Mouse (Mus musculus): ENCODE results near the gene Tpte. TPM values are rescaled to one million over a fixed set of nuclear protein-coding genes. Genes with fewer than 3 reads are reported as not detected.

Gene Tpte
- total and polyA plus RNA-seq, 2 experiments from 2014 or later, result not detected

DNA sequence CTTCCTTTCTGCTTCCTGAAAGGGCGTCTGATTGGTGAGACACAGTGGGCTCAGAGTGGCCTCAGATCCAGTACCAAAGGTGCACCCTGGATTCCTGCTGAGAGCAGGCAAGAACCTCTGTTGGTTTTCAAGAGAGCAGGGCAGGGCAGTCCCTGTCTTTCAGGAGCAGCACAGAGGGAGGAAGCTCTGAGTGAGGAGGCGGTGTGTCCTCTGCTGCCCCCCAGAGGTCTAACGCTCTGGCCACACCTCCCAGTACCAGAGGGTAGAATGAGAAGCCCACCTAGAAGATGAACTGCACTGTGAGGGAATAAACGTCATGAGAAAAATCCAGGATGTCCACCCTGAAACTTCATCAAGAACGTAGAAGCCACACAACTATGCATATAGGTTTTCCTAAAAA lies 93.7 kb downstream of the Tpte start:
- peak; percentile 38; the same call in 1 of the 2 replicates for ATAC-seq (ENCODE audit: low FRiP score)
- H3K27ac ChIP-seq (ENCODE audit: low read depth, low read length), result no peak overlapping the region
- H3K9ac ChIP-seq (replicated peaks; ENCODE audit: low read length, poor library complexity, severe bottlenecking), result no peak overlapping the region
- no peaks in the 10 kb centered on the region for H3K4me1 ChIP-seq (ENCODE audit: insufficient read depth, low read length)
- H3K4me3 ChIP-seq (ENCODE audit: low read depth, low read length), result no peak overlapping the region
- no peak overlapping the region for H3K4me2 ChIP-seq (ENCODE audit: low read depth, low read length, poor library complexity, severe bottlenecking)
- H3K36me3 ChIP-seq (ENCODE audit: insufficient read depth, low read length), result peaks cover 16% of the 10 kb centered on the region
- no peaks in the 10 kb centered on the region for H3K9me3 ChIP-seq (ENCODE audit: low read length)
- TF ChIP-seq CTCF (IDR thresholded peaks at IDR 0.05), result peak; percentile 64
- WGBS, result 45% methylated on average over 5 of the region's 5 CpGs
- DNase-seq (ENCODE audit: low spot score), result peak; percentile 25
- no peaks in the 10 kb centered on the region for H3K27me3 ChIP-seq (ENCODE audit: insufficient read depth, low read length)

DNA sequence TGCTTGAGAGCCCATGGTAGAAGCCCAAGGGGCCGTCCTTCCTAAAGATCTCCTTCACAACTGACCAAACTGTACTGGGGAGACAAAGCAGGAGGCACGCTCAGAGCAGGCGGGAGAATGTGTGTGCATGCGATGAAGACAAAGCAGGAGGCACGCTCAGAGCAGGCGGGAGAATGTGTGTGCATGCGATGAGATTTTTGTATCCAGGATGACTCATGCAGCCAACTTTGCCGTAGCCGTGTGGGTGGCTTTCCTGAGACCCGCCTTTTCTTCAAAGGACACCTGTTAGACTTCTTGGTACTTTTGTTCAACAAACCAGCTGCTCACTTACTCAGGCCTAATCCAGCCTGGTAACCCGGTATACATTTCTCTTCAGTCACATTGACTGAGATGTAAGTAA lies 97.7 kb downstream of the Tpte start:
- 97% methylated on average over 11 of the region's 11 CpGs for WGBS
- no peak for TF ChIP-seq CTCF (IDR thresholded peaks at IDR 0.05)
- no peaks in the 10 kb centered on the region for H3K27me3 ChIP-seq (ENCODE audit: insufficient read depth, low read length)

DNA sequence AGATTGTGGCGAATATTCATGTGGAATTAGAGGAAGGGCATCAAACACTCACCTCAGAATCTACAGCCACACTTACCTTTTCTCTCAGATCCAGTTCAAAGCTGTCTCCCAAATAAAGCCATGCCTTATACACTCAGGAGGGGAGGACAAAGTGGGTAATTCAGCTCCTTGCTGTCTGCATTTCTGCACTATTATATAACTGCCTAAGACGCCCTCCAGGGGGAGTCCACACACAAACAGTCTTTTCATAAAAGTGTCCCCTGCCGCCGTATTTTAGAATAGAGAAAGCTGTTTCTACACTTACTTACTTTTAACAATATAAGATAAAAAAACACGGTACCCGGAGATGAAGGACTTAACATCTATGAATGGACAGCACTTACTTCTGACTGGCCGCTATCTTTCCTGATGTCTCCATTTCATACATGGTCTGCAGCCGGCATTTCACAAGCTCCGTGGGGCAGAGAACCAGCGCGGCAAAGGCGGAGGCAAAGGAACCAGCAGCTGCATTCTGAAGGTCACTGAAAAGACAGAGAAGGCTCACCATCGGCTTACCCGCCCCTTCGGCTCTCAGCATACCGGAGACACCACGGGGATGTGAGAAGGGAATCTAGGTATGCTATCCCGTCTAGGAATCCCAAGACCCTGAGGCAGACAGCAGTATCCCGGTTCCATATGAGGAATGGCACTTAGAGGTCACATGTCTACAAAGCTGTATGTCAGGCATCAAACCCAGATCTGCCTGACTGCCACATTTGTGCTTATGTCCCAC lies 99.8 kb downstream of the Tpte start:
- Histone ChIP-seq H3K4me3 (ENCODE audit: low read depth, low read length) (no peak overlapping the region), H3K27ac (ENCODE audit: low read depth, low read length) (no peak overlapping the region), H3K36me3 (ENCODE audit: insufficient read depth, low read length) (peaks cover 25% of the 10 kb centered on the region), H3K4me2 (ENCODE audit: low read depth, low read length, poor library complexity, severe bottlenecking) (no peak overlapping the region), H3K9me3 (ENCODE audit: low read length) (no peaks in the 10 kb centered on the region), H3K27me3 (ENCODE audit: insufficient read depth, low read length) (no peaks in the 10 kb centered on the region), H3K4me1 (ENCODE audit: insufficient read depth, low read length) (no peaks in the 10 kb centered on the region), H3K9ac (replicated peaks; ENCODE audit: low read length, poor library complexity, severe bottlenecking) (no peak overlapping the region)
- DNase-seq (ENCODE audit: low spot score) (no peak), ATAC-seq (ENCODE audit: low FRiP score) (no peak)
- TF ChIP-seq CTCF (IDR thresholded peaks at IDR 0.05), result peak; percentile 33
- 83% methylated on average over 19 of the region's 19 CpGs for WGBS

More for the DNA sequence above, 97.7 kb downstream of the Tpte start:
- H3K9ac ChIP-seq (replicated peaks; ENCODE audit: low read length, poor library complexity, severe bottlenecking), result no peak overlapping the region
- no peak for DNase-seq (ENCODE audit: low spot score)
- H3K4me2 ChIP-seq (ENCODE audit: low read depth, low read length, poor library complexity, severe bottlenecking), result no peak overlapping the region
- no peak overlapping the region for H3K27ac ChIP-seq (ENCODE audit: low read depth, low read length)
- ATAC-seq (ENCODE audit: low FRiP score), result no peak
- H3K4me1 ChIP-seq (ENCODE audit: insufficient read depth, low read length), result no peaks in the 10 kb centered on the region
- no peak overlapping the region for H3K4me3 ChIP-seq (ENCODE audit: low read depth, low read length)
- H3K36me3 ChIP-seq (ENCODE audit: insufficient read depth, low read length), result peaks cover 19% of the 10 kb centered on the region
- no peaks in the 10 kb centered on the region for H3K9me3 ChIP-seq (ENCODE audit: low read length)

DNA sequence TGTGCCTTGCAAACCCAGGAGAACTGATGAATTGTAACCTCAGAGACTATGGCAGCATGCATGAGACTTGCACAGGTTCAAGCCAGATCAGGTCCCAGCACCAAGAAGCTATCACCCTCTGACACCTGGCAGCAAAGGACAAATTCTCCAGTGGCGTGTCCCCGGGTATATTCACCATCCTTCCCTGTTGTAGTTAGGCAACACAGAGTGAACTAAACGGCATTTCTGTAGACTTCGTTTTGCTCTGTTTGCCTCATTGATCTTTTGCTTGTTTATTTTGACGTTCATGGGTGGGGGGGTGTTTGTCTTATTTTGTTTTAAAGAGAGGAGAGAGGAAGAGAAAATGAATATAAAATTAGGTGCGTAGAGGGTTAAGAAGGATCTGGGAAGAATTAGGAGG lies 101.9 kb downstream of the Tpte start:
- Histone ChIP-seq H3K4me2 (ENCODE audit: low read depth, low read length, poor library complexity, severe bottlenecking) (no peak overlapping the region), H3K27ac (ENCODE audit: low read depth, low read length) (no peak overlapping the region), H3K9me3 (ENCODE audit: low read length) (no peaks in the 10 kb centered on the region), H3K27me3 (ENCODE audit: insufficient read depth, low read length) (no peaks in the 10 kb centered on the region), H3K36me3 (ENCODE audit: insufficient read depth, low read length) (peaks cover 32% of the 10 kb centered on the region), H3K4me1 (ENCODE audit: insufficient read depth, low read length) (no peaks in the 10 kb centered on the region), H3K4me3 (ENCODE audit: low read depth, low read length) (no peak overlapping the region), H3K9ac (replicated peaks; ENCODE audit: low read length, poor library complexity, severe bottlenecking) (no peak overlapping the region)
- no peak for TF ChIP-seq CTCF (IDR thresholded peaks at IDR 0.05)
- no peak for DNase-seq (ENCODE audit: low spot score)
- ATAC-seq (ENCODE audit: low FRiP score), result no peak
- whole genome bisulfite sequencing, result 94% methylated on average over 6 of the region's 6 CpGs

DNA sequence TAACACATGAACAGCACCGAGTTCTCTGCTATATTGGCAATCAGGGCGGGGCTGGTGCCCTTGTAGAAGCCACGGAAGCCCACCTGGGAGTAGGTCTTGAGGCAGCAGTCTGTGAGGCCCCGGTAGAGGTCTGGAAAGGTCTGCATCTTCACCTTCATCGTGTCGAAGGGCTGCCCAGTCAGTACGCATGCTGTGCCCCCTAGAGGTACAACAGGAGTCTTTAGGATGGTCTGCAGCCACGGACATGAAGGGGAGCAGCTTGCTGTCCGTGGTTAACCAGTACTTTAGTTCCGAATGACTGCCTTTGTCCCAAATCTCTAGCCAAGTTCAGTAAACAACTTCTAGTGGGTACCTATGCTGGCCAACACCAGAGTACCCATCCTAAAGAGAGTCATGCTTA lies 106.6 kb downstream of the Tpte start:
- Histone ChIP-seq H3K36me3 (ENCODE audit: insufficient read depth, low read length) (peaks cover 15% of the 10 kb centered on the region; the same call in 1 of the 2 replicates), H3K4me2 (ENCODE audit: low read depth, low read length, poor library complexity, severe bottlenecking) (no peak overlapping the region), H3K9me3 (ENCODE audit: low read length) (no peaks in the 10 kb centered on the region), H3K9ac (replicated peaks; ENCODE audit: low read length, poor library complexity, severe bottlenecking) (no peak overlapping the region), H3K27me3 (ENCODE audit: insufficient read depth, low read length) (no peaks in the 10 kb centered on the region), H3K4me3 (ENCODE audit: low read depth, low read length) (no peak overlapping the region), H3K27ac (ENCODE audit: low read depth, low read length) (no peak overlapping the region), H3K4me1 (ENCODE audit: insufficient read depth, low read length) (no peaks in the 10 kb centered on the region)
- no peak for TF ChIP-seq CTCF (IDR thresholded peaks at IDR 0.05)
- WGBS, result 84% methylated on average over 10 of the region's 10 CpGs
- ATAC-seq (ENCODE audit: low FRiP score) (no peak), DNase-seq (ENCODE audit: low spot score) (no peak)

DNA sequence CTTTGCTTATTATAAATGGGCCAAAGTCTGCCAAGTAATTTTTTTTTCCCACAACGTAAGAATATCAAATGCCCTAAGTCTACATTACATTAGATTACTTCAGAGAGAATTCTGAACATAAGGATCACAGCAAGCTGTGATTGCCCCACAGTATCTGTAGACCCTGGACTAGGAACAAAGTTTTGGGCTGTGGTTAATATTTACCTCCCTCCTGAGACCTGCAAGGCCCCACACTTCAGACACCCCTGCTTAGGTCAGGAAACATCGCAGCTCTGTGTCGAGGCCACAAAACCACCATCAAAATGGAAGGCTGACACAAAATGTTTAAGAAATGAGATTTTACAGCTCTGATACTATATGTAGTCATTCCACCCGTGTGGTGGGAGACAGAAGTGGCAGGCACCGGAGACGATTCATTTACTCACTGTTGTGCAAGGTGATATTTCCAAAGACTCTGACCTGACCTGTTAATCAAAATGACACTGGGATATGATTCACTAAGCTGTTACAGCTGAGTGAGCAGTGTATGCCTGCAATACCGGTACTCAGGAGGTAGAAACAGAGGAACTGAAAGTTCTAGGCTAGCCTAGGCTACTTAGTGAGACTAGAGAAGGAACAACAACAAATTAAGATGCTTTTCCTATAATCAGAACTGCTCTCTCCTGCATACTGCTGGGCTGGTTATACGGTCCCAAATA lies 107.7 kb downstream of the Tpte start:
- no peak overlapping the region for H3K27ac ChIP-seq (ENCODE audit: low read depth, low read length)
- H3K9ac ChIP-seq (replicated peaks; ENCODE audit: low read length, poor library complexity, severe bottlenecking), result no peak overlapping the region
- H3K4me1 ChIP-seq (ENCODE audit: insufficient read depth, low read length), result no peaks in the 10 kb centered on the region
- H3K36me3 ChIP-seq (ENCODE audit: insufficient read depth, low read length), result peaks cover 15% of the 10 kb centered on the region; the same call in 1 of the 2 replicates
- no peak overlapping the region for H3K4me2 ChIP-seq (ENCODE audit: low read depth, low read length, poor library complexity, severe bottlenecking)
- no peaks in the 10 kb centered on the region for H3K27me3 ChIP-seq (ENCODE audit: insufficient read depth, low read length)
- TF ChIP-seq CTCF (IDR thresholded peaks at IDR 0.05), result no peak
- 88% methylated on average over 8 of the region's 8 CpGs for WGBS
- DNase-seq (ENCODE audit: low spot score) (no peak), ATAC-seq (ENCODE audit: low FRiP score) (no peak)
- no peak overlapping the region for H3K4me3 ChIP-seq (ENCODE audit: low read depth, low read length)
- no peaks in the 10 kb centered on the region for H3K9me3 ChIP-seq (ENCODE audit: low read length)

Data from midbrain, postnatal 0 days (tissue).